Comparison of ENCODE assay signal across 9 mouse cellular contexts in the genomic region with DNA sequence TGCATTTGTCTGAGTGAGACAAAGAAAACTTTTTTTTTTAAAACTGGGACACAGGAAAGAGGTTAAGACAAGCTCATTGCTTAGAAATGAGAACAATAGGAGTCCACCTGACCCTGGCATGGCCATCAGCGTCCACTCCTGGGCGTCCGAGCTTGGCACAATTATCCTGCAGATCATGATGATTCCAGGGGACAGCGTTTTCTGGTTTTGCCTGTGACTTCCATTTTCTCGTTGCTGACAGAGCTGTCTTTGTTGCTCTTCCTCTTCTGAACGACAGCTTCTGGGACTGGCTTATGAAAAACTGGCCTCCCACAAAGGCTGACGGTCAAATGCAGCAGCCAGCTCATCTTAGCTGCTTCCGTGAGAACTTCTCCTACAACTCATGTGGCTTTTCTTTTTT. TPM values are rescaled to one million over a fixed set of nuclear protein-coding genes. Genes with fewer than 3 reads are reported as not detected.
DNase-seq lines count a peak whose midpoint lies in the region; ATAC-seq and TF ChIP-seq lines count a peak whose summit lies in the region.
"Had no signal": no experiment of that assay in that cellular context is flagged by ENCODE, and none has a peak within 500 bp of the region (broad histone marks: within the 10 kb centered on the region; RNA-seq: fewer than 3 reads in every experiment).

No protein-coding gene starts in this region.

- no peak overlapping the region for H3K4me3 ChIP-seq in lung, embryonic 15.5 days
- no peak overlapping the region for H3K4me3 ChIP-seq in heart, postnatal 0 days (ENCODE audit: low read depth, low read length)
- no peak overlapping the region for H3K4me3 ChIP-seq in midbrain, postnatal 0 days (ENCODE audit: low read depth, low read length)
- no peak overlapping the region for H3K4me3 ChIP-seq in thymus, adult 2 months (ENCODE audit: control insufficient read depth, insufficient read depth, low read length)

- H3K4me2 ChIP-seq in lung, embryonic 15.5 days: no peak overlapping the region; the same call in 1 of the 2 replicates
- 0 out of 2 replicates have a peak overlapping the region, but pooled peaks have one; percentile 8 for H3K4me2 ChIP-seq in heart, postnatal 0 days (ENCODE audit: low read depth, low read length)
- no peak overlapping the region for H3K4me2 ChIP-seq in midbrain, postnatal 0 days (ENCODE audit: low read depth, low read length, poor library complexity, severe bottlenecking)

- no peak for TF ChIP-seq EP300 in heart, postnatal 0 days (IDR thresholded peaks at IDR 0.05; ENCODE audit: low read depth)

- TF ChIP-seq CTCF in heart, postnatal 0 days (IDR thresholded peaks at IDR 0.05; ENCODE audit: low read depth): no peak
- TF ChIP-seq CTCF in midbrain, postnatal 0 days (IDR thresholded peaks at IDR 0.05): no peak
- TF ChIP-seq CTCF in thymus, adult 2 months (IDR thresholded peaks at IDR 0.05; ENCODE audit: borderline replicate concordance, control insufficient read depth, extremely low read depth, insufficient read depth, low read length, poor library complexity): no peak

- no peaks in the 10 kb centered on the region for H3K9me3 ChIP-seq in lung, embryonic 15.5 days
- no peaks in the 10 kb centered on the region for H3K9me3 ChIP-seq in heart, postnatal 0 days (replicated peaks; ENCODE audit: control insufficient read depth, low read length)
- no peaks in the 10 kb centered on the region for H3K9me3 ChIP-seq in midbrain, postnatal 0 days (ENCODE audit: low read length)

- H3K27ac ChIP-seq in lung, embryonic 15.5 days: peak overlapping the region; percentile 72
- peak overlapping the region; percentile 75 for H3K27ac ChIP-seq in heart, postnatal 0 days (ENCODE audit: low read depth)
- peak overlapping the region; percentile 49 for H3K27ac ChIP-seq in midbrain, postnatal 0 days (ENCODE audit: low read depth, low read length)
- H3K27ac ChIP-seq in thymus, adult 2 months (ENCODE audit: control insufficient read depth, insufficient read depth, low read length): no peak overlapping the region
- H3K27ac ChIP-seq: liver, embryonic 14.5 days had no signal

- WGBS in lung, embryonic 15.5 days: 59% methylated on average over 8 of the region's 8 CpGs
- WGBS in heart, postnatal 0 days: 39% methylated on average over 8 of the region's 8 CpGs
- WGBS in midbrain, postnatal 0 days: 19% methylated on average over 8 of the region's 8 CpGs
- WGBS in thymus, adult 2 months: 54% methylated on average over 8 of the region's 8 CpGs

- no peak for ATAC-seq in lung, embryonic 15.5 days (ENCODE audit: borderline replicate concordance, extremely low read depth, low FRiP score, low TSS enrichment)
- ATAC-seq in heart, postnatal 0 days (ENCODE audit: insufficient read depth, low read depth): no peak
- no peak; the same call in 1 of the 2 replicates for ATAC-seq in midbrain, postnatal 0 days (ENCODE audit: low FRiP score)

- H3K4me1 ChIP-seq in lung, embryonic 15.5 days: peaks cover 18% of the 10 kb centered on the region
- peaks cover 20% of the 10 kb centered on the region for H3K4me1 ChIP-seq in heart, postnatal 0 days (ENCODE audit: control insufficient read depth, insufficient read depth)
- no peaks in the 10 kb centered on the region; the same call in none of the 2 replicates for H3K4me1 ChIP-seq in midbrain, postnatal 0 days (ENCODE audit: insufficient read depth, low read length)
- no peaks in the 10 kb centered on the region for H3K4me1 ChIP-seq in thymus, adult 2 months (replicated peaks; ENCODE audit: control insufficient read depth, insufficient read depth, low read length)

- TF ChIP-seq POLR2A in thymus, adult 2 months (IDR thresholded peaks at IDR 0.05; ENCODE audit: control insufficient read depth, extremely low read depth, insufficient read depth, low read length, poor library complexity): no peak

- DNase-seq in cerebellum, adult 9-11 months: peak; percentile 61
- no peak for DNase-seq in cerebellum, adult 11-12 months
- no peak for DNase-seq in lung, postnatal 36 days
- DNase-seq in heart, postnatal 0 days (ENCODE audit: low spot score): peak; percentile 51
- peak; percentile 60 for DNase-seq in midbrain, postnatal 0 days (ENCODE audit: low spot score)
- no peak for DNase-seq in frontal cortex, postnatal 14 days (ENCODE audit: low spot score in 2 of 2)
- no peak for DNase-seq in thymus, adult 2 months

- H3K27me3 ChIP-seq in lung, embryonic 15.5 days: no peaks in the 10 kb centered on the region
- H3K27me3 ChIP-seq in heart, postnatal 0 days (ENCODE audit: control insufficient read depth, insufficient read depth, low read length): no peaks in the 10 kb centered on the region
- no peaks in the 10 kb centered on the region for H3K27me3 ChIP-seq in midbrain, postnatal 0 days (ENCODE audit: insufficient read depth, low read length)
- H3K27me3 ChIP-seq in thymus, adult 2 months (ENCODE audit: control insufficient read depth, insufficient read depth, low read length): no peaks in the 10 kb centered on the region

- no peaks in the 10 kb centered on the region for H3K36me3 ChIP-seq in lung, embryonic 15.5 days
- H3K36me3 ChIP-seq in heart, postnatal 0 days (replicated peaks; ENCODE audit: control insufficient read depth, insufficient read depth, low read length): no peaks in the 10 kb centered on the region
- H3K36me3 ChIP-seq in midbrain, postnatal 0 days (ENCODE audit: insufficient read depth, low read length): no peaks in the 10 kb centered on the region
- H3K36me3 ChIP-seq in thymus, adult 2 months (ENCODE audit: control insufficient read depth, insufficient read depth, low read length): no peaks in the 10 kb centered on the region

- H3K9ac ChIP-seq in lung, embryonic 15.5 days: no peak overlapping the region
- peak overlapping the region; percentile 31; the same call in 1 of the 2 replicates for H3K9ac ChIP-seq in heart, postnatal 0 days (replicated peaks; ENCODE audit: low read depth, low read length)
- 0 out of 2 replicates have a peak overlapping the region, but pooled peaks have one; percentile 25 for H3K9ac ChIP-seq in midbrain, postnatal 0 days (replicated peaks; ENCODE audit: low read length, poor library complexity, severe bottlenecking)
- H3K9ac ChIP-seq: liver, embryonic 14.5 days had no signal

RNA-seq across cellular contexts. Expression of gene Bod1, which starts 41.4 kb away (rescaled TPM):
- 86.6 and 87.5 TPM in 2 replicates for polyA plus RNA-seq in lung, embryonic 15.5 days (2015; fragmentation: Nextera tagmentation; extraction: Ambion mirVana)
- total RNA-seq in heart, postnatal 0 days (2014; rRNA removed; ENCODE audit: low replicate concordance): 77.1 and 96.1 TPM in 2 replicates
- 65.6 and 69.9 TPM in 2 replicates for polyA plus RNA-seq in heart, postnatal 0 days (2015; fragmentation: Nextera tagmentation; extraction: Ambion mirVana)
- total RNA-seq in midbrain, postnatal 0 days (2014; rRNA removed): 91.6 and 129 TPM in 2 replicates
- polyA plus RNA-seq in midbrain, postnatal 0 days (2015; fragmentation: Nextera tagmentation; extraction: Ambion mirVana): 126 and 134 TPM in 2 replicates
- 39.3 and 40.3 TPM in 2 replicates for polyA plus RNA-seq in thymus, adult 2 months (2012; rRNA removed)

Comparison
In these comparisons a context has a peak if more than half of its experiments do, and no peak if none do; other contexts are left out.
1. DNase-seq: peak in cerebellum, adult 9-11 months (single experiment), heart, postnatal 0 days (single experiment) and midbrain, postnatal 0 days (single experiment); none in cerebellum, adult 11-12 months (single experiment), lung, postnatal 36 days (single experiment), frontal cortex, postnatal 14 days (0 of 2) and thymus, adult 2 months (single experiment).